In genomic region chr11:61206136-61206535, GRCm38 (mm10) we compare ENCODE assay signal across 18 mouse cellular contexts. TPM values are rescaled to one million over a fixed set of nuclear protein-coding genes. Genes with fewer than 3 reads are reported as not detected.
"Had no signal": no experiment of that assay in that cellular context is flagged by ENCODE, and none has a peak within 500 bp of the region (broad histone marks: within the 10 kb centered on the region; RNA-seq: fewer than 3 reads in every experiment).

No protein-coding gene starts in this region.

- H3K4me2 ChIP-seq: limb, embryonic 15.5 days; liver, embryonic 12.5 days; lung, embryonic 14.5 days; neural tube, embryonic 15.5 days had no signal

- H3K36me3 ChIP-seq: limb, embryonic 15.5 days; liver, embryonic 12.5 days; midbrain, embryonic 10.5 days; neural tube, embryonic 15.5 days had no signal

- H3K9ac ChIP-seq: limb, embryonic 15.5 days; liver, embryonic 12.5 days; lung, embryonic 14.5 days; neural tube, embryonic 15.5 days had no signal

- H3K9me3 ChIP-seq: limb, embryonic 15.5 days; liver, embryonic 12.5 days; midbrain, embryonic 10.5 days; neural tube, embryonic 15.5 days had no signal

- ATAC-seq: intestine, embryonic 16.5 days; liver, embryonic 12.5 days had no signal

- H3K27me3 ChIP-seq: limb, embryonic 15.5 days; neural tube, embryonic 15.5 days had no signal

- H3K4me3 ChIP-seq: limb, embryonic 15.5 days; liver, embryonic 12.5 days; midbrain, embryonic 10.5 days; myocyte; neural tube, embryonic 15.5 days had no signal

- H3K4me1 ChIP-seq: liver, embryonic 12.5 days; midbrain, embryonic 10.5 days had no signal

- H3K27ac ChIP-seq: limb, embryonic 15.5 days; liver, embryonic 12.5 days; midbrain, embryonic 10.5 days; neural tube, embryonic 15.5 days had no signal

- DNase-seq: layer of hippocampus, postnatal 36 days; lung, embryonic 14.5 days; lung, postnatal 10 days; lung, postnatal 4 days; midbrain, embryonic 14.5 days; right cerebral cortex, postnatal 4 days; spleen, adult 18-20 months; thymus, adult 18-20 months; thymus, postnatal 14 days had no signal

RNA-seq across cellular contexts. Expression of gene Aldh3a1, which starts 1.2 kb away (rescaled TPM):
- total RNA-seq: megakaryocyte, adult 5-6 weeks had no signal
- polyA plus RNA-seq: lung, embryonic 14.5 days; midbrain, embryonic 10.5 days; neural tube, embryonic 11.5 days; stomach, embryonic 14.5 days had no signal
